Mouse (Mus musculus): ENCODE results near the gene Hbq1b. TPM values are rescaled to one million over a fixed set of nuclear protein-coding genes. Genes with fewer than 3 reads are reported as not detected.

The Hbq1b gene
- polyA plus RNA-seq, 1 experiment = not detected

- Histone ChIP-seq H3K27ac (ENCODE audit: insufficient read depth, low read depth, low read length) (no peak overlapping the region), H3K4me3 (ENCODE audit: low read depth, low read length) (no peak overlapping the region), H3K27me3 (ENCODE audit: control insufficient read depth, insufficient read depth, low read length) (no peaks in the 10 kb centered on the region), H3K4me1 (ENCODE audit: control insufficient read depth, insufficient read depth, insufficient read length, low read length) (no peaks in the 10 kb centered on the region), H3K36me3 (ENCODE audit: control insufficient read depth, insufficient read depth, low read length) (peaks cover 13% of the 10 kb centered on the region; the same call in 1 of the 2 replicates)
- TF ChIP-seq POLR2A (IDR thresholded peaks at IDR 0.05; ENCODE audit: low read depth, low read length) = no peak
- TF ChIP-seq CTCF (IDR thresholded peaks at IDR 0.05; ENCODE audit: extremely low read depth, insufficient read length, insufficient replicate concordance, low read depth, low read length) = no peak
- 98% methylated on average over 1 of the region's 1 CpGs for WGBS
These were observed 30.6 kb upstream of the Hbq1b start for GRCm38 (mm10) chr11:32256146-32256545.

- no peak for TF ChIP-seq POLR2A (IDR thresholded peaks at IDR 0.05; ENCODE audit: low read depth, low read length)
- no peak for TF ChIP-seq CTCF (IDR thresholded peaks at IDR 0.05; ENCODE audit: extremely low read depth, insufficient read length, insufficient replicate concordance, low read depth, low read length)
- WGBS = 92% methylated on average over 3 of the region's 3 CpGs
- H3K4me1 ChIP-seq (ENCODE audit: control insufficient read depth, insufficient read depth, insufficient read length, low read length) = no peaks in the 10 kb centered on the region
- H3K4me3 ChIP-seq (ENCODE audit: low read depth, low read length) = no peak overlapping the region
- peaks cover 13% of the 10 kb centered on the region; the same call in 1 of the 2 replicates for H3K36me3 ChIP-seq (ENCODE audit: control insufficient read depth, insufficient read depth, low read length)
- no peak overlapping the region for H3K27ac ChIP-seq (ENCODE audit: insufficient read depth, low read depth, low read length)
- no peaks in the 10 kb centered on the region for H3K27me3 ChIP-seq (ENCODE audit: control insufficient read depth, insufficient read depth, low read length)
These were observed 30.2 kb upstream of the Hbq1b start for GRCm38 (mm10) chr11:32256566-32256965.

- no peak overlapping the region for H3K4me3 ChIP-seq (ENCODE audit: low read depth, low read length)
- TF ChIP-seq CTCF (IDR thresholded peaks at IDR 0.05; ENCODE audit: extremely low read depth, insufficient read length, insufficient replicate concordance, low read depth, low read length) = no peak
- TF ChIP-seq POLR2A (IDR thresholded peaks at IDR 0.05; ENCODE audit: low read depth, low read length) = no peak
- 0 out of 2 replicates have a peak, but pooled peaks cover under 1% of the 10 kb centered on the region for H3K4me1 ChIP-seq (ENCODE audit: control insufficient read depth, insufficient read depth, insufficient read length, low read length)
- H3K36me3 ChIP-seq (ENCODE audit: control insufficient read depth, insufficient read depth, low read length) = peaks cover 9% of the 10 kb centered on the region; the same call in 1 of the 2 replicates
- WGBS = 85% methylated on average over 10 of the region's 10 CpGs
- no peaks in the 10 kb centered on the region for H3K27me3 ChIP-seq (ENCODE audit: control insufficient read depth, insufficient read depth, low read length)
- no peak overlapping the region for H3K27ac ChIP-seq (ENCODE audit: insufficient read depth, low read depth, low read length)
These were observed 23.9 kb upstream of the Hbq1b start for GRCm38 (mm10) chr11:32262674-32263415.

- peaks cover 6% of the 10 kb centered on the region; the same call in 1 of the 2 replicates for H3K36me3 ChIP-seq (ENCODE audit: control insufficient read depth, insufficient read depth, low read length)
- no peak for TF ChIP-seq CTCF (IDR thresholded peaks at IDR 0.05; ENCODE audit: extremely low read depth, insufficient read length, insufficient replicate concordance, low read depth, low read length)
- peaks cover 3% of the 10 kb centered on the region; the same call in 1 of the 2 replicates for H3K4me1 ChIP-seq (ENCODE audit: control insufficient read depth, insufficient read depth, insufficient read length, low read length)
- 91% methylated on average over 3 of the region's 3 CpGs for WGBS
- H3K27ac ChIP-seq (ENCODE audit: insufficient read depth, low read depth, low read length) = no peak overlapping the region
- H3K27me3 ChIP-seq (ENCODE audit: control insufficient read depth, insufficient read depth, low read length) = no peaks in the 10 kb centered on the region
- no peak overlapping the region for H3K4me3 ChIP-seq (ENCODE audit: low read depth, low read length)
These were observed 21.5 kb upstream of the Hbq1b start for GRCm38 (mm10) chr11:32265117-32265738.

- TF ChIP-seq POLR2A (IDR thresholded peaks at IDR 0.05; ENCODE audit: low read depth, low read length) = no peak
- no peak for TF ChIP-seq CTCF (IDR thresholded peaks at IDR 0.05; ENCODE audit: extremely low read depth, insufficient read length, insufficient replicate concordance, low read depth, low read length)
- H3K4me3 ChIP-seq (ENCODE audit: low read depth, low read length) = no peak overlapping the region
- H3K27ac ChIP-seq (ENCODE audit: insufficient read depth, low read depth, low read length) = no peak overlapping the region
- no peaks in the 10 kb centered on the region for H3K27me3 ChIP-seq (ENCODE audit: control insufficient read depth, insufficient read depth, low read length)
- peaks cover 3% of the 10 kb centered on the region; the same call in 1 of the 2 replicates for H3K4me1 ChIP-seq (ENCODE audit: control insufficient read depth, insufficient read depth, insufficient read length, low read length)
- 95% methylated on average over 6 of the region's 6 CpGs for WGBS
- H3K36me3 ChIP-seq (ENCODE audit: control insufficient read depth, insufficient read depth, low read length) = 0 out of 2 replicates have a peak, but pooled peaks cover 1% of the 10 kb centered on the region
These were observed 20.6 kb upstream of the Hbq1b start for GRCm38 (mm10) chr11:32266194-32266593.

GRCm38 (mm10) chr11:32266776-32267175 lies 20.0 kb upstream of the Hbq1b start:
- TF ChIP-seq POLR2A (IDR thresholded peaks at IDR 0.05; ENCODE audit: low read depth, low read length) (no peak), CTCF (IDR thresholded peaks at IDR 0.05; ENCODE audit: extremely low read depth, insufficient read length, insufficient replicate concordance, low read depth, low read length) (no peak)
- 15% methylated on average over 6 of the region's 6 CpGs for WGBS
- Histone ChIP-seq H3K4me1 (ENCODE audit: control insufficient read depth, insufficient read depth, insufficient read length, low read length) (peaks cover 3% of the 10 kb centered on the region; the same call in 1 of the 2 replicates), H3K36me3 (ENCODE audit: control insufficient read depth, insufficient read depth, low read length) (0 out of 2 replicates have a peak, but pooled peaks cover 1% of the 10 kb centered on the region), H3K4me3 (ENCODE audit: low read depth, low read length) (peak overlapping the region; percentile 94), H3K27me3 (ENCODE audit: control insufficient read depth, insufficient read depth, low read length) (no peaks in the 10 kb centered on the region), H3K27ac (ENCODE audit: insufficient read depth, low read depth, low read length) (no peak overlapping the region)
